Mouse (Mus musculus) myocyte (in vitro differentiated cells): ENCODE measurements around the gene Asic2. TPM values are rescaled to one million over a fixed set of nuclear protein-coding genes. Genes with fewer than 3 reads are reported as not detected.

Experiments
- H3K27me3 ChIP-seq: one replicate; pipeline ENCODE4 v1.6.1; 2011; ENCODE audit not compliant: control insufficient read depth, insufficient read depth, insufficient read length
- H3K36me3 ChIP-seq: one replicate; pipeline ENCODE4 v1.6.1; 2011; ENCODE audit not compliant: control insufficient read depth, insufficient read depth
- H3K4me2 ChIP-seq: one replicate; pipeline ENCODE4 v1.6.1; 2011; ENCODE audit warnings: low read depth, control low read depth
- H3K4me3 ChIP-seq: one replicate; pipeline ENCODE4 v1.5.1; 2011; ENCODE audit warnings: mild to moderate bottlenecking, control low read depth, moderate library complexity
- H3K79me2 ChIP-seq: one replicate; pipeline ENCODE4 v1.6.1; 2011; ENCODE audit not compliant: control insufficient read depth, insufficient read depth
- H3ac ChIP-seq: one replicate; pipeline ENCODE4 v1.6.1; 2011; ENCODE audit not compliant: control insufficient read depth, insufficient read length
- CEBPB ChIP-seq: IDR thresholded peaks from 2 replicates; pipeline ENCODE4 v1.6.1; 2011; ENCODE audit warnings: mild to moderate bottlenecking, moderate library complexity; ENCODE audit not compliant: poor library complexity, insufficient read depth, severe bottlenecking
- E2F4 ChIP-seq: IDR thresholded peaks from one replicate; pipeline ENCODE4 v1.6.1; 2011; ENCODE audit warnings: mild to moderate bottlenecking, control low read depth, moderate library complexity; ENCODE audit not compliant: insufficient read depth
- MAX ChIP-seq: IDR thresholded peaks from one replicate; pipeline ENCODE4 v1.6.1; 2011; ENCODE audit warnings: low read depth, mild to moderate bottlenecking, control low read depth
- MYOD1 ChIP-seq, 3 experiments: IDR thresholded peaks; one replicate each; pipeline ENCODE4 v1.6.1; 2011; ENCODE audit warnings: control low read depth in 2 of 3, low read depth in 2 of 3, mild to moderate bottlenecking in 2 of 3, moderate library complexity in 1 of 3; ENCODE audit not compliant: insufficient read length in 2 of 3, control insufficient read depth in 1 of 3
- MYOG ChIP-seq, 3 experiments: IDR thresholded peaks; one replicate each; pipeline ENCODE4 v1.6.1; 2011; ENCODE audit warnings: control low read depth in 2 of 3, low read depth in 2 of 3, mild to moderate bottlenecking in 2 of 3; ENCODE audit not compliant: insufficient read length in 2 of 3, control insufficient read depth in 1 of 3, insufficient read depth in 1 of 3
- POLR2A ChIP-seq: IDR thresholded peaks from one replicate; pipeline ENCODE4 v1.6.1; 2011; ENCODE audit warnings: low read depth, mild to moderate bottlenecking, control low read depth, moderate library complexity; ENCODE audit not compliant: insufficient read length
- POLR2AphosphoS2 ChIP-seq: IDR thresholded peaks from one replicate; pipeline ENCODE4 v1.6.1; 2011; ENCODE audit warnings: low read depth, control low read depth; ENCODE audit not compliant: insufficient read length
- REST ChIP-seq: IDR thresholded peaks from one replicate; pipeline ENCODE4 v1.6.1; 2011; ENCODE audit warnings: mild to moderate bottlenecking, control low read depth, moderate library complexity; ENCODE audit not compliant: insufficient read depth, insufficient read length
- SRF ChIP-seq: IDR thresholded peaks from one replicate; pipeline ENCODE4 v1.6.1; 2011; ENCODE audit warnings: low read depth; ENCODE audit not compliant: control insufficient read depth, insufficient read length
- TCF12 ChIP-seq: IDR thresholded peaks from one replicate; pipeline ENCODE4 v1.6.1; 2011; ENCODE audit warnings: mild to moderate bottlenecking, control low read depth; ENCODE audit not compliant: poor library complexity, insufficient read depth, severe bottlenecking
- TCF3 ChIP-seq: IDR thresholded peaks from one replicate; pipeline ENCODE4 v1.6.1; 2011; ENCODE audit warnings: low read depth, control low read depth; ENCODE audit not compliant: insufficient read length
- USF1 ChIP-seq: IDR thresholded peaks from one replicate; pipeline ENCODE4 v1.6.1; 2011; ENCODE audit warnings: low read depth, mild to moderate bottlenecking, control low read depth, moderate library complexity
- polyA plus RNA-seq: library from polyadenylated mRNA; unstranded; fragments of >200 nt; fragmentation: generic; extraction: Trizol; gene quantifications from one replicate; pipeline ENCODE4 v1.2.1, GENCODE M21; 2012; ENCODE audit warnings: missing spikeins

Asic2 gene
- polyA plus RNA-seq, 1 experiment: not detected

- Histone ChIP-seq H3K79me2 (no peaks in the 10 kb centered on the region), H3K4me3 (no peak overlapping the region), H3K27me3 (no peaks in the 10 kb centered on the region), H3K4me2 (no peak overlapping the region), H3K36me3 (no peaks in the 10 kb centered on the region), H3ac (no peak overlapping the region)
- TF ChIP-seq USF1 (no peak), POLR2A (no peak), CEBPB (no peak), REST (no peak)
These were observed 479.0 kb downstream of the Asic2 start for GRCm38 (mm10) chr11:81489144-81489735.

DNA sequence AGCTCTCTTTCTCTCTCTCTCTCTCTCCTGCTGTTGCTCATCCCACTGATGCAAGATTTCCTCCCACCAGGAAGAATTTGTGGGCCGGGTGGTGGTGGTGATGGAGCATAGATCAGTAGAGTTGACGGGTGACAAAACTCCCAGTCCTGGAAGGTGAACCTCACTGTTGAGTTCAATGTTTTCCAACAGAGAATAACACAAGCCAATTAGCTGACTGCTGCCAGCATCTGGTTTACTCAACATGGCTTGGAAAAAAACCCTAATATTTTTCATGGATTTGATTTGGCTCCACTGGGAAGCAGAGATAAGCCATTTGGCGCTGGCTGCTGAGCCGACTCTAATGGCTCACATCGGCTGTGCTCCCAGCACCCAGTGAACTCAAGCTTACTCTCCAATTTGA is 479.6 kb downstream of the Asic2 start:
- H3K4me3 ChIP-seq: no peak overlapping the region
- H3K27me3 ChIP-seq: no peaks in the 10 kb centered on the region
- no peaks in the 10 kb centered on the region for H3K36me3 ChIP-seq
- no peaks in the 10 kb centered on the region for H3K79me2 ChIP-seq
- H3ac ChIP-seq: no peak overlapping the region
- no peak overlapping the region for H3K4me2 ChIP-seq
- TF ChIP-seq E2F4: no peak
- no peak for TF ChIP-seq USF1
- no peak for TF ChIP-seq REST
- TF ChIP-seq MYOG (IDR thresholded peaks at IDR 0.05; ENCODE audit: control insufficient read depth in 1 of 3, insufficient read depth in 1 of 3, insufficient read length in 2 of 3, low read depth in 2 of 3): no peak
- TF ChIP-seq POLR2AphosphoS2: no peak

- no peaks in the 10 kb centered on the region for H3K27me3 ChIP-seq
- H3K36me3 ChIP-seq: no peaks in the 10 kb centered on the region
- H3K4me3 ChIP-seq: no peak overlapping the region
- H3K79me2 ChIP-seq: no peaks in the 10 kb centered on the region
- H3ac ChIP-seq: no peak overlapping the region
- H3K4me2 ChIP-seq: no peak overlapping the region
- TF ChIP-seq MYOG (IDR thresholded peaks at IDR 0.05; ENCODE audit: control insufficient read depth in 1 of 3, insufficient read depth in 1 of 3, insufficient read length in 2 of 3, low read depth in 2 of 3) (no peak), MYOD1 (IDR thresholded peaks at IDR 0.05; ENCODE audit: control insufficient read depth in 1 of 3, insufficient read length in 2 of 3, low read depth in 2 of 3) (no peak), POLR2A (no peak), TCF3 (no peak), MAX (no peak), SRF (no peak), CEBPB (no peak), POLR2AphosphoS2 (no peak), REST (peak; percentile 68)
These were observed 481.9 kb downstream of the Asic2 start for GRCm38 (mm10) chr11:81486265-81486940.

GRCm38 (mm10) chr11:81481198-81481597 is 487.1 kb downstream of the Asic2 start:
- TF ChIP-seq MAX (no peak), MYOG (IDR thresholded peaks at IDR 0.05; ENCODE audit: control insufficient read depth in 1 of 3, insufficient read depth in 1 of 3, insufficient read length in 2 of 3, low read depth in 2 of 3) (no peak), USF1 (no peak), TCF12 (no peak), SRF (no peak), E2F4 (no peak), MYOD1 (IDR thresholded peaks at IDR 0.05; ENCODE audit: control insufficient read depth in 1 of 3, insufficient read length in 2 of 3, low read depth in 2 of 3) (no peak), TCF3 (no peak)
- no peaks in the 10 kb centered on the region for H3K27me3 ChIP-seq
- no peaks in the 10 kb centered on the region for H3K79me2 ChIP-seq
- no peak overlapping the region for H3ac ChIP-seq
- H3K36me3 ChIP-seq: no peaks in the 10 kb centered on the region
- no peak overlapping the region for H3K4me3 ChIP-seq
- no peak overlapping the region for H3K4me2 ChIP-seq

DNA sequence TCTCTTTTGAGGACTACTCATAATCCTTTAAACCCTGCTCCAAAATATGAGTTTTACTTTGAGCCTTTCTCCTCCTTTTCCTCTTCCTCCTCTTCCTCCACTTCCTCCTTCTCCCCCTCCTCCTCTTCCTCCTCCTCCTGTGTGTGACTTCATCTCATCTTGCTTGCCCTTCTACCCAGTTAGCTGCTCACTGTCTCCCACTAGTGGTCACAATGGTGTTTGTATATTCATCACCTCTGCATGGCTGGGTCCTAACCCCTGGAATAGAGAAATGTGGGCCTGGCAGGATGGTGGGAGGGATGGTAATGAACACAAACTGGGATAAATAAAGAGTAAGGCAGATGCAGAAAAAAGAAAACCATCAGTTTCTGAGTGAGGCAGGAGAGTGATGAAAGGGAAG is 492.0 kb downstream of the Asic2 start:
- Histone ChIP-seq H3K27me3 (no peaks in the 10 kb centered on the region), H3K79me2 (no peaks in the 10 kb centered on the region), H3K4me2 (no peak overlapping the region), H3K36me3 (no peaks in the 10 kb centered on the region), H3K4me3 (no peak overlapping the region), H3ac (no peak overlapping the region)
- TF ChIP-seq USF1: no peak
- TF ChIP-seq E2F4: no peak
- no peak for TF ChIP-seq REST
- no peak for TF ChIP-seq MAX
- TF ChIP-seq POLR2AphosphoS2: no peak
- TF ChIP-seq MYOG (IDR thresholded peaks at IDR 0.05; ENCODE audit: control insufficient read depth in 1 of 3, insufficient read depth in 1 of 3, insufficient read length in 2 of 3, low read depth in 2 of 3): no peak
- no peak for TF ChIP-seq SRF
- no peak for TF ChIP-seq TCF12
- no peak for TF ChIP-seq POLR2A
- TF ChIP-seq TCF3: no peak
- no peak for TF ChIP-seq MYOD1 (IDR thresholded peaks at IDR 0.05; ENCODE audit: control insufficient read depth in 1 of 3, insufficient read length in 2 of 3, low read depth in 2 of 3)
- no peak for TF ChIP-seq CEBPB
